Mouse (Mus musculus) thymus, adult 2 months (tissue): Measurements from ENCODE around the gene Rasgrp2.

Source experiments
- CTCF ChIP-seq: fragments of 200-500 bp; IDR thresholded peaks from 2 replicates; pipeline ENCODE4 v1.5.1; 2012; ENCODE audit warnings: mild to moderate bottlenecking, control low read depth, low read length, moderate library complexity, borderline replicate concordance; ENCODE audit not compliant: control insufficient read depth, poor library complexity, insufficient read depth; ENCODE audit errors: extremely low read depth
- POLR2A ChIP-seq: fragments of 200-500 bp; IDR thresholded peaks from 2 replicates; pipeline ENCODE4 v1.6.1; 2012; ENCODE audit warnings: mild to moderate bottlenecking, low read length, control low read depth, moderate library complexity; ENCODE audit not compliant: control insufficient read depth, poor library complexity, insufficient read depth; ENCODE audit errors: extremely low read depth

DNA sequence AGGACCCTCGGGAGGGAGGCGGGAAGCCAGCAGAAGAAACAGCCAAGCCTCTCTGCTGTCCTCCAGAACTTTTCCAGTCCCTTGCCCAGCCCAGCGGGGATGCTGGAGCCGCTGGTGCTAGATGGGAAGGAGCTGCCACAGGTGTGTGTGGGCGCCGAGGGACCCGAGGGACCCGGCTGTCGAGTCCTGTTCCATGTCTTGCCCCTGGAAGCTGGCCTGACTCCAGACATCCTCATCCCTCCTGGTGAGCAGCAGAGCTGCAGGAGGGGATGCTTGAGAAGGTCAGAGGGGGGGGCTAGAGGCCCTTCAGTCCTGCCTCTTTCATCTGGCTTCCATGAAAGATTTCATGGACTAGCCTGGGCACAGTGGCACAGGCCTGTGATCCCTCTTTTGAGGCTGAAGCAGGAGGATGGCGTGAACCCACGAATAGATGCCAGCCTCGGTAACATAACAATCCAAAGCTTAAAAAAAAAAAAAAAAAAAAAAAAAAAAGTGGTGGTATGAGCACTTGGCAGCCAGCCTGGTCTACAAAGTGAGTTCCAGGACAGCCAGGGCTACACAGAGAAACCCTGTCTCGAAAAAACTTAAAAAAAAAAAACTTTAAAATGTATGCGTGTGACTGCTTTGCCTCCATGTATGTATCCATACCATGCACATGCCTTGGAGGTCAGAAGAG, 47.6 kb upstream of the Rasgrp2 start:
- TF ChIP-seq CTCF, result no peak
- TF ChIP-seq POLR2A, result no peak
